8 mouse cellular contexts compared by ENCODE assay signal in the genomic region with DNA sequence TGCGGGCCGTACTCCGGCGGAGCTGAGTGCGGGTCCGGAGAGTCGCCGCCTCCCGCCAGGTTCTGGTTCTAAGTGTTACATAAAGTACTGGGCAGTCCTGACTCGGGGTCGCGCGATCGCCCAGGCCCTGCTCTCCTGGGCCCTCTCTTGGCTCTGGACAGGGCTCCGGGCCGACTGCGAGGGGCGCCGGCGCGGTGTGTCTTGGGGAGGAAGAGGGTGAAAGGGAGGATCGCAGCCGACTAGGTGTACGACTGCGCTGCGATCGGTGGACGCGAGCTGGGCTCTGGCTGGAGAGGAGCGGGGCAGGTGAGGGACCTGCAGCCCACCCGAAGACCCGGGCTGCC. TPM values are rescaled to one million over a fixed set of nuclear protein-coding genes. Genes with fewer than 3 reads are reported as not detected.
A peak's percentile ranks its signal among the peaks of the same experiment; 100 is the strongest.
DNase-seq lines count a peak whose midpoint lies in the region; ATAC-seq and TF ChIP-seq lines count a peak whose summit lies in the region.

No protein-coding gene starts in this region.

- no peaks in the 10 kb centered on the region for H3K27me3 ChIP-seq in forebrain, embryonic 14.5 days (replicated peaks; ENCODE audit: control insufficient read depth, insufficient read depth, low read length)
- no peaks in the 10 kb centered on the region for H3K27me3 ChIP-seq in liver, embryonic 12.5 days (replicated peaks)
- H3K27me3 ChIP-seq in stomach, embryonic 14.5 days (ENCODE audit: control insufficient read depth, insufficient read depth, low read length): no peaks in the 10 kb centered on the region

- H3K4me2 ChIP-seq in forebrain, embryonic 14.5 days (ENCODE audit: low read length): peak overlapping the region; percentile 82
- H3K4me2 ChIP-seq in liver, embryonic 12.5 days: peak overlapping the region; percentile 98
- H3K4me2 ChIP-seq in stomach, embryonic 14.5 days (replicated peaks; ENCODE audit: low read depth, low read length): peak overlapping the region; percentile 57

- TF ChIP-seq CTCF in bone marrow macrophage, adult 2 months (IDR thresholded peaks at IDR 0.05; ENCODE audit: low read depth, low read length): no peak

- DNase-seq in layer of hippocampus, adult 9-11 months: peak; percentile 38
- no peak for DNase-seq in layer of hippocampus, adult 18-20 months (ENCODE audit: low spot score in 2 of 2)
- DNase-seq in forebrain, embryonic 14.5 days (ENCODE audit: low spot score): no peak
- no peak for DNase-seq in T-cell, adult 2 months (ENCODE audit: low spot score)

- peak overlapping the region; percentile 100 for H3K4me3 ChIP-seq in bone marrow macrophage, adult 2 months (ENCODE audit: insufficient read depth, low read length)
- peak overlapping the region; percentile 71 for H3K4me3 ChIP-seq in forebrain, embryonic 14.5 days (ENCODE audit: low read depth, low read length)
- peak overlapping the region; percentile 88 for H3K4me3 ChIP-seq in liver, embryonic 12.5 days
- H3K4me3 ChIP-seq in stomach, embryonic 14.5 days (ENCODE audit: low read depth, low read length): peak overlapping the region; percentile 87

- peaks cover 16% of the 10 kb centered on the region for H3K4me1 ChIP-seq in bone marrow macrophage, adult 2 months (ENCODE audit: control insufficient read depth, insufficient read depth, low read length)
- peaks cover 11% of the 10 kb centered on the region; the same call in 1 of the 2 replicates for H3K4me1 ChIP-seq in forebrain, embryonic 14.5 days (ENCODE audit: control insufficient read depth, insufficient read depth, low read length)
- peaks cover 38% of the 10 kb centered on the region for H3K4me1 ChIP-seq in liver, embryonic 12.5 days
- H3K4me1 ChIP-seq in stomach, embryonic 14.5 days (ENCODE audit: control insufficient read depth, insufficient read depth, low read length): peaks cover 19% of the 10 kb centered on the region; the same call in 1 of the 2 replicates

- H3K27ac ChIP-seq in bone marrow macrophage, adult 2 months (ENCODE audit: insufficient read depth, low read depth, low read length): peak overlapping the region; percentile 85
- peak overlapping the region; percentile 100 for H3K27ac ChIP-seq in forebrain, embryonic 14.5 days (ENCODE audit: low read depth, low read length)
- H3K27ac ChIP-seq in liver, embryonic 12.5 days: peak overlapping the region; percentile 99
- peak overlapping the region; percentile 99 for H3K27ac ChIP-seq in stomach, embryonic 14.5 days (ENCODE audit: low read length)

- H3K9ac ChIP-seq in forebrain, embryonic 14.5 days (ENCODE audit: low read length): peak overlapping the region; percentile 82
- peak overlapping the region; percentile 92 for H3K9ac ChIP-seq in liver, embryonic 12.5 days
- H3K9ac ChIP-seq in stomach, embryonic 14.5 days (replicated peaks; ENCODE audit: low read depth, low read length): peak overlapping the region; percentile 98

- ATAC-seq in forebrain, embryonic 14.5 days: no peak
- peak; percentile 0 for ATAC-seq in liver, embryonic 12.5 days
- no peak for ATAC-seq in stomach, embryonic 14.5 days (ENCODE audit: insufficient number of reproducible peaks, insufficient read depth, low FRiP score, low read depth)
- no peak for ATAC-seq in cerebellum, adult (ENCODE audit: insufficient number of reproducible peaks, low FRiP score, low TSS enrichment)

- WGBS in forebrain, embryonic 14.5 days: 0% methylated on average over 31 of the region's 32 CpGs
- WGBS in liver, embryonic 12.5 days (ENCODE audit: insufficient replicate concordance): 0% methylated on average over 32 of the region's 32 CpGs
- under 1% methylated on average over 32 of the region's 32 CpGs for WGBS in stomach, embryonic 14.5 days

- no peak for TF ChIP-seq POLR2A in bone marrow macrophage, adult 2 months (IDR thresholded peaks at IDR 0.05; ENCODE audit: borderline replicate concordance, low read depth, low read length)

- no peaks in the 10 kb centered on the region for H3K9me3 ChIP-seq in forebrain, embryonic 14.5 days (replicated peaks; ENCODE audit: control insufficient read depth, low read length)
- no peaks in the 10 kb centered on the region for H3K9me3 ChIP-seq in liver, embryonic 12.5 days (replicated peaks)
- H3K9me3 ChIP-seq in stomach, embryonic 14.5 days (ENCODE audit: control insufficient read depth, low read depth, low read length): no peaks in the 10 kb centered on the region

- H3K36me3 ChIP-seq in forebrain, embryonic 14.5 days (ENCODE audit: control insufficient read depth, insufficient read depth, low read length): peaks cover 9% of the 10 kb centered on the region
- peaks cover 22% of the 10 kb centered on the region for H3K36me3 ChIP-seq in liver, embryonic 12.5 days
- peaks cover 10% of the 10 kb centered on the region; the same call in 1 of the 2 replicates for H3K36me3 ChIP-seq in stomach, embryonic 14.5 days (ENCODE audit: control insufficient read depth, insufficient read depth, low read length)

RNA-seq across cellular contexts. Expression of gene Ing1, which starts 2.0 kb away (rescaled TPM):
- total RNA-seq in layer of hippocampus, adult 18-20 months (2021): 10 to 100 TPM; 36.7 to 49.9 TPM
- 52.6 and 59.4 TPM in 2 replicates for polyA plus RNA-seq in bone marrow macrophage, adult 2 months (2012; ENCODE audit: insufficient read depth, insufficient read length, missing spikeins)
- 49.1 and 50.8 TPM in 2 replicates for polyA plus RNA-seq in forebrain, embryonic 14.5 days (2014; fragmentation: Nextera tagmentation; extraction: Ambion mirVana)
- 21.6 and 22.8 TPM in 2 replicates for polyA plus RNA-seq in liver, embryonic 12.5 days (2016; fragmentation: Nextera tagmentation; extraction: Ambion mirVana)
- 36.7 and 40.3 TPM in 2 replicates for polyA plus RNA-seq in stomach, embryonic 14.5 days (2014; fragmentation: Nextera tagmentation; extraction: Ambion mirVana)

RNA-seq across cellular contexts. Expression of gene Cars2, which starts 6.8 kb away (rescaled TPM):
- total RNA-seq in layer of hippocampus, adult 18-20 months (2021): 10 to 100 TPM; 18.8 to 23.3 TPM
- polyA plus RNA-seq in bone marrow macrophage, adult 2 months (2012; ENCODE audit: insufficient read depth, insufficient read length, missing spikeins): 19.5 and 27.3 TPM in 2 replicates
- polyA plus RNA-seq in forebrain, embryonic 14.5 days (2014; fragmentation: Nextera tagmentation; extraction: Ambion mirVana): 26.0 and 30.5 TPM in 2 replicates
- polyA plus RNA-seq in liver, embryonic 12.5 days (2016; fragmentation: Nextera tagmentation; extraction: Ambion mirVana): 20.9 and 22.2 TPM in 2 replicates
- 25.0 and 35.5 TPM in 2 replicates for polyA plus RNA-seq in stomach, embryonic 14.5 days (2014; fragmentation: Nextera tagmentation; extraction: Ambion mirVana)
